Mouse (Mus musculus) midbrain, embryonic 10.5 days (tissue): Measurements from ENCODE around the gene Glul. TPM values are rescaled to one million over a fixed set of nuclear protein-coding genes. Genes with fewer than 3 reads are reported as not detected.

Source experiments
- DNase-seq: peaks from one replicate; pipeline ENCODE4 v3.0.0-alpha.2; 2017; ENCODE audit warnings: low spot score
- H3K27ac ChIP-seq: fragments of 300-500 bp; sonication (generic); replicated peaks from 2 replicates; pipeline ENCODE4 v1.5.1; 2016; ENCODE audit warnings: mild to moderate bottlenecking
- H3K27me3 ChIP-seq: fragments of 300-500 bp; sonication (generic); 2 replicates; pipeline ENCODE4 v1.6.1; 2016; ENCODE audit warnings: low read depth, mild to moderate bottlenecking; ENCODE audit not compliant: poor library complexity, severe bottlenecking
- H3K36me3 ChIP-seq: fragments of 300-500 bp; sonication (generic); 2 replicates; pipeline ENCODE4 v1.6.1; 2016; ENCODE audit warnings: mild to moderate bottlenecking, moderate library complexity
- H3K4me1 ChIP-seq: fragments of 300-500 bp; sonication (generic); 2 replicates; pipeline ENCODE4 v1.6.1; 2016
- H3K4me3 ChIP-seq: fragments of 300-500 bp; sonication (generic); 2 replicates; pipeline ENCODE4 v1.5.1; 2016; ENCODE audit warnings: mild to moderate bottlenecking, moderate library complexity
- H3K9me3 ChIP-seq: fragments of 300-500 bp; sonication (generic); replicated peaks from 2 replicates; pipeline ENCODE4 v1.6.1; 2016; ENCODE audit warnings: mild to moderate bottlenecking
- WGBS: fragments of 180-500 bp; shearing (Covaris S2); methylation state at CpG from one replicate; pipeline ENCODE4 v1.1.7; 2016; 5-methylcytosine and 5-hydroxymethylcytosine counted together
- polyA plus RNA-seq: library from polyadenylated mRNA; unstranded; fragments of >200 nt; fragmentation: Nextera tagmentation; extraction: Ambion mirVana; gene quantifications from 2 replicates; pipeline ENCODE4 v1.2.1, GENCODE M21; 2016

Glul gene
- polyA plus RNA-seq, 1 experiment from 2014 or later: 133 TPM

- peak overlapping the region; percentile 93 for H3K27ac ChIP-seq
- H3K4me1 ChIP-seq: peaks cover 41% of the 10 kb centered on the region
- 19% methylated on average over 22 of the region's 22 CpGs for WGBS
- H3K9me3 ChIP-seq: no peaks in the 10 kb centered on the region
- peaks cover 17% of the 10 kb centered on the region for H3K36me3 ChIP-seq
- DNase-seq: no peak
- H3K4me3 ChIP-seq: peak overlapping the region; percentile 90
- no peaks in the 10 kb centered on the region for H3K27me3 ChIP-seq
These were observed 584 bp upstream of the Glul start for GRCm38 (mm10) chr1:153898989-153899730.

DNA sequence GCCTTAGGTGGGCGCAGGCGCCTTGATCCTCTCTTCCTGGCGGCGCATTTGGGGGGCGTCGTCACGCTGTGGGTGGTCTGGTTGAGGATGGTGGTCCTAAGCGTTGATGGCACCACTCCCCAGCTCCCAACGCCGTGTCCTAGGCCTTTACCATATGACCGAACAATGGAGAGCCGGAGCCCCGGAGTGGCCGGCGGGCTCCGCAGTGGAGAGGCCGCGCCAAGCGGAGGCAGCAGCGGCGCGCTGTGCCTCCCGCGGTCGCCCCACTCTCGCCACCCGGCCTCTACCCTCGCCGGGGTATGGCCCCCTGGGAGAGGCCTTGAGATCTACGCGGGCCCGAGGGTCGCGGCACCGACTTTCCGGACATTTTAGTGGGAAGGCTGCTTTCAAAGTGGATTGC lies 637 bp downstream of the Glul start:
- no peaks in the 10 kb centered on the region for H3K9me3 ChIP-seq

GRCm38 (mm10) chr1:153900860-153901730 lies 1.4 kb downstream of the Glul start:
- no peaks in the 10 kb centered on the region for H3K9me3 ChIP-seq
- WGBS: 3% methylated on average over 25 of the region's 25 CpGs
- peak overlapping the region; percentile 93 for H3K27ac ChIP-seq
- peaks cover 36% of the 10 kb centered on the region for H3K36me3 ChIP-seq
- H3K4me1 ChIP-seq: peaks cover 38% of the 10 kb centered on the region
- peak overlapping the region; percentile 90 for H3K4me3 ChIP-seq
- H3K27me3 ChIP-seq: no peaks in the 10 kb centered on the region
- DNase-seq: peak; percentile 44

More for the DNA sequence above, 637 bp downstream of the Glul start:
- Histone ChIP-seq H3K27me3 (no peaks in the 10 kb centered on the region), H3K36me3 (peaks cover 29% of the 10 kb centered on the region), H3K4me1 (peaks cover 38% of the 10 kb centered on the region), H3K4me3 (peak overlapping the region; percentile 90), H3K27ac (peak overlapping the region; percentile 93)
- WGBS: under 1% methylated on average over 36 of the region's 36 CpGs
- DNase-seq: no peak

DNA sequence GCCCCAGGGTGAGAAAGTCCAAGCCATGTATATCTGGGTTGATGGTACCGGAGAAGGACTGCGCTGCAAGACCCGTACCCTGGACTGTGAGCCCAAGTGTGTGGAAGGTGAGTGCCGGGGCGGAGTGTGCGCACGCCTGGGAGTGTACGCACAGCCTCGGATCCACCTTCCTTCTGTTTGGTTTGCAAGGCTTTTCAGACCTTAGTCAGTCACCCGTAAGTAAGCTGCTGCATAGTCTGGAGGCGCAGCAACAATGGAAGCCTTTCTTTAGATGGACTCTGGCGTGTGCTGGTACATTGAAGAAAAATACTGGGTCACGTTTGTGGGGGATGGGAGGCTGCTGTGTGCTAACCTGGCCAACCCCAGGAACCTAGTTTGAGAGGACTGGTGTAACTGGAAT lies 3.3 kb downstream of the Glul start:
- Histone ChIP-seq H3K36me3 (peaks cover 55% of the 10 kb centered on the region), H3K4me3 (no peak overlapping the region; the same call in 1 of the 2 replicates), H3K4me1 (peaks cover 41% of the 10 kb centered on the region), H3K9me3 (no peaks in the 10 kb centered on the region), H3K27ac (0 out of 2 replicates have a peak overlapping the region, but pooled peaks have one; percentile 25), H3K27me3 (no peaks in the 10 kb centered on the region; the same call in 1 of the 2 replicates)
- 67% methylated on average over 13 of the region's 13 CpGs for WGBS
- peak; percentile 45 for DNase-seq

DNA sequence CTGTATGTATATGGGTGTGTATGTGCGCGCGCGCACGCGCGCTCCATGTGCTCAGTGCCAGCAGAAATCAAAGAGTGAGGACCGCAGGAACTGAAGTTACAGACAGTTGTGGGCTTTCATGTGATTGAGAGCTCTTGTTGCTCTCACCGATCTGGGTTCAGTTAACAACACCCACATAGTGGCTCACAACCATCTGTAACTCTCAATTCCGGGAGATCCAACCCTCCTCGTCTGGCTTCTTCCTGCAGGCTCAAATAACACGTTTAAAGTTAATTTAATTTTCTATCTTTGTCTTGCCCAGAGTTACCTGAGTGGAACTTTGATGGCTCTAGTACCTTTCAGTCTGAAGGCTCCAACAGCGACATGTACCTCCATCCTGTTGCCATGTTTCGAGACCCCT lies 4.5 kb downstream of the Glul start:
- Histone ChIP-seq H3K27me3 (no peaks in the 10 kb centered on the region; the same call in 1 of the 2 replicates), H3K9me3 (no peaks in the 10 kb centered on the region), H3K36me3 (peaks cover 67% of the 10 kb centered on the region), H3K4me1 (peaks cover 41% of the 10 kb centered on the region), H3K4me3 (no peak overlapping the region), H3K27ac (no peak overlapping the region)
- no peak for DNase-seq
- 97% methylated on average over 14 of the region's 14 CpGs for WGBS

- DNase-seq: no peak
- Histone ChIP-seq H3K4me1 (peaks cover 37% of the 10 kb centered on the region), H3K27me3 (no peaks in the 10 kb centered on the region; the same call in 1 of the 2 replicates), H3K9me3 (no peaks in the 10 kb centered on the region), H3K27ac (no peak overlapping the region), H3K36me3 (peaks cover 83% of the 10 kb centered on the region), H3K4me3 (no peak overlapping the region)
- 89% methylated on average over 3 of the region's 3 CpGs for WGBS
These were observed 6.1 kb downstream of the Glul start for GRCm38 (mm10) chr1:153905884-153906283.

GRCm38 (mm10) chr1:153908208-153908607 lies 8.5 kb downstream of the Glul start:
- peaks cover 17% of the 10 kb centered on the region for H3K4me1 ChIP-seq
- no peak overlapping the region for H3K27ac ChIP-seq
- H3K27me3 ChIP-seq: no peaks in the 10 kb centered on the region; the same call in 1 of the 2 replicates
- H3K36me3 ChIP-seq: peaks cover 84% of the 10 kb centered on the region
- H3K4me3 ChIP-seq: no peak overlapping the region
- peak; percentile 35 for DNase-seq
- no peaks in the 10 kb centered on the region for H3K9me3 ChIP-seq
- WGBS: 56% methylated on average over 6 of the region's 6 CpGs

DNA sequence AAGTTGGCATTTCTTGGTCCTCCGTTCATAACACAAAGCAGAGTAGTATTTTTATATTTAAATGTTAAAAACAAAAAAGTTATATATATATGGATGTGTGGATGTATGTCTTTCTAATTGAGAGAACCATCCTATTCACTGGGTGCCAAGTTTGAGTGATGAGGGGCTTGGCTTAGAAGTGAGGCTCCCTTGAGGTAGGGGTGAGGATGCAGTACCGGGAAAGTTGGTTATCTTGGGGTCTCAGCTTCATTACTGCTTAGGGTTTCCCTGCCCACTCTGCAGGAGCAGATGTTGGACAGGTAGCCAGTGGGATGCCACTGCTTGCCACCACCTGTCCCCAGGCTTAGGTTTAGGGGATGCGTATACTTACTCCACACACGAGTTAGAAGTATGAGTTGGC lies 9.0 kb downstream of the Glul start:
- Histone ChIP-seq H3K4me3 (no peak overlapping the region), H3K27ac (no peak overlapping the region), H3K36me3 (peaks cover 79% of the 10 kb centered on the region), H3K27me3 (no peaks in the 10 kb centered on the region; the same call in 1 of the 2 replicates), H3K9me3 (no peaks in the 10 kb centered on the region), H3K4me1 (peaks cover 14% of the 10 kb centered on the region; the same call in 1 of the 2 replicates)
- DNase-seq: no peak
- WGBS: 95% methylated on average over 4 of the region's 4 CpGs

DNA sequence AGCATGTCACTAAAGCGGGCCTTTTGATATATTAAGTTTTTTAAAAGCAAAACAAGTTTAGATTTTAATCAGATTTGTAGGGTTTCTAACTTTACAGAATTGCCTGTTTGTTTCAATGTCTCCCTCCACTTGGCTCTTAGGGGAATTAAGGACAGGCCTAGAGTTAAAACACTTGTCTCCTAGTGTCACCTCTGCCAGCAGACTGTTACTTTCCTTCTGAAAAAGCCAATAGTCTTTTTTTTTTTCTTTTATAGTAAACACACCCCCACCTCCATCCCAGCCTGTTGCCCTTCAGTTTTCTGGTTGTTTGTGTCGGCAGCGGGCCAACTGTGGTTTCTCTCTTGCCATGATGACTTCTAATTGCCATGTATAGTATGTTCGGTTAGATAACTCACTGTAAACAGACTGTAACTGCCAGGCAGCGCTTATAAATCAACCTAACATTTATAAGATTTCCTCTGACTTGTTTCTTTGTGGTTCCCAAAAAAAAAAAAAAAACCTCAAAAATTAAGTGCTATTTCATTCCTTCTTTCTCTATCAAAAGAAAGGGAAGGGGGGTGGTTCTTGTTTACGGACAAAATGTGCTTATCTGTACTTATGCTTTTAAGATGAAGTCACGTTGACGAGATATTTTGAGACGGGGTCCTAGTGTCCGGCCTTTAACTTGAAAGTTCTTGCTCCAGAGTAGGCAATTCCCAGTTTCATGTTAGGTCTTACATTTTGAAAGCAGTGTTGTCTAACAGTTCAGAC lies 9.6 kb downstream of the Glul start:
- no peak for DNase-seq
- peaks cover 14% of the 10 kb centered on the region; the same call in 1 of the 2 replicates for H3K4me1 ChIP-seq
- 94% methylated on average over 10 of the region's 10 CpGs for WGBS
- no peak overlapping the region for H3K27ac ChIP-seq
- H3K9me3 ChIP-seq: no peaks in the 10 kb centered on the region
- no peak overlapping the region for H3K4me3 ChIP-seq
- H3K27me3 ChIP-seq: no peaks in the 10 kb centered on the region; the same call in 1 of the 2 replicates
- peaks cover 72% of the 10 kb centered on the region for H3K36me3 ChIP-seq

GRCm38 (mm10) chr1:153909963-153910291 lies 10.2 kb downstream of the Glul start:
- Histone ChIP-seq H3K4me3 (no peak overlapping the region), H3K27me3 (no peaks in the 10 kb centered on the region; the same call in 1 of the 2 replicates), H3K9me3 (no peaks in the 10 kb centered on the region), H3K4me1 (peaks cover 14% of the 10 kb centered on the region; the same call in 1 of the 2 replicates), H3K36me3 (peaks cover 67% of the 10 kb centered on the region), H3K27ac (no peak overlapping the region)
- 95% methylated on average over 9 of the region's 9 CpGs for WGBS
- DNase-seq: no peak

DNA sequence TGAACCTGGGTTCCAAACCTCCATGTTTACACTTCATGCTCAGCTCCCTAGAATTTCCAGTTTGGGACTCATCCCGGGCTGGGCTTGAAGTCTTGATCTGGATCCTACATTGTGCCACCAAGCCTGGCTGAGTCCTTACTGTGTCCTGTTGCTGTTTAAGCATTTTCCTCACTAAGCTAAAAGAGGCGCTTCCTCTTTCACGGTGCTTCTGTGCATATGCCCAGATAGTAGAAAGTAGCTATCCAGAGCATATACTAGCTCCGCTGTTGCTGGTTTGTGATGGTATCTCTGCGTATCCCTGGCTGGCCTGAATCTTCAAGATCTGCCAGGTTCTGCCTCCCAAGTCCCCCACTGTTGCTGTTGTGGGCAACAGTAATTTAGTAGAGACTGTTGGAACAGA lies 10.7 kb downstream of the Glul start:
- Histone ChIP-seq H3K4me1 (peaks cover 14% of the 10 kb centered on the region; the same call in 1 of the 2 replicates), H3K9me3 (no peaks in the 10 kb centered on the region), H3K4me3 (no peak overlapping the region), H3K36me3 (peaks cover 62% of the 10 kb centered on the region), H3K27me3 (no peaks in the 10 kb centered on the region; the same call in 1 of the 2 replicates), H3K27ac (no peak overlapping the region)
- no peak for DNase-seq
- 90% methylated on average over 5 of the region's 5 CpGs for WGBS

DNA sequence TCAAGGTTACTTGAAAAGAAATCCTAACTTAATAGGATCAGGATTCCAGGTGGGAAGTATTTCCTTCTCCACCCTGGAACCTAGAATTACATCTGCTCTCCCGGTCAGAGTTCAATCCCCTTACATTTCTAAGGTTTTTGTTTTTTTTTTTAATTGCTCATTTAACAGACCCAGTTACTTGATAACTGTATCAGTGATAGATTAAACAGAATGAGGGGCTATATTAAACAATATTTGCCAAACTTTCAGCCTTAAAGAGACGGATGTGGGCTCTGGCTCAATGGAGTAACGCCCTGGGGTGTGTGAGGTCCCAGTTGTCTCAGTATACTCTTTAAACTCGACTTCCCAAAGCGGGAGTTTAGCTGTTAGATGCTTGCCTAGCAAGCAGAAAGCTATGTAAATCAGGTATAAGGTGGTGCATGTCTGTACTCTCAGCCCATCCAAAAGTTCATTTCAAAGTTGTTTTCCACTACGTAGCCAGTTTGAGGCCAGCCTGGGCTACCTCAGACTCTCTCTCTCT lies 11.6 kb downstream of the Glul start:
- DNase-seq: no peak
- H3K4me3 ChIP-seq: no peak overlapping the region
- H3K27me3 ChIP-seq: no peaks in the 10 kb centered on the region; the same call in 1 of the 2 replicates
- peaks cover 14% of the 10 kb centered on the region; the same call in 1 of the 2 replicates for H3K4me1 ChIP-seq
- no peaks in the 10 kb centered on the region for H3K9me3 ChIP-seq
- peaks cover 53% of the 10 kb centered on the region for H3K36me3 ChIP-seq
- no peak overlapping the region for H3K27ac ChIP-seq
- whole genome bisulfite sequencing: 92% methylated on average over 6 of the region's 6 CpGs
